Comparison of ENCODE assay signal across 23 mouse cellular contexts in genomic region chr5:110516390-110516789, GRCm38 (mm10). TPM values are rescaled to one million over a fixed set of nuclear protein-coding genes. Genes with fewer than 3 reads are reported as not detected.
A peak's percentile ranks its signal among the peaks of the same experiment; 100 is the strongest.
DNase-seq lines count a peak whose midpoint lies in the region; ATAC-seq and TF ChIP-seq lines count a peak whose summit lies in the region.
"Had no signal": no experiment of that assay in that cellular context is flagged by ENCODE, and none has a peak within 500 bp of the region (broad histone marks: within the 10 kb centered on the region; RNA-seq: fewer than 3 reads in every experiment).

No protein-coding gene starts in this region.

- H3K27ac ChIP-seq in cerebellum, adult 2 months (ENCODE audit: insufficient read depth, low read length): no peak overlapping the region
- H3K27ac ChIP-seq in thymus, adult 2 months (ENCODE audit: control insufficient read depth, insufficient read depth, low read length): no peak overlapping the region
- no peak overlapping the region for H3K27ac ChIP-seq in midbrain, embryonic 13.5 days
- H3K27ac ChIP-seq: embryonic facial prominence, embryonic 12.5 days; forebrain, embryonic 15.5 days; heart, embryonic 10.5 days; hindbrain, embryonic 12.5 days; hindbrain, postnatal 0 days had no signal

- no peak for DNase-seq in cerebellum, postnatal 4 days (ENCODE audit: low spot score in 2 of 2)
- peak; percentile 58 to 67 for DNase-seq in cerebellum, adult 2 months
- peak; percentile 64 to 71 for DNase-seq in cerebellum, postnatal 10 days
- DNase-seq in heart, adult 8-10 months (ENCODE audit: low spot score): no peak
- DNase-seq in thymus, adult 2 months: no peak
- DNase-seq: adrenal gland, adult 2 months; adrenal gland, postnatal 36 days; B cell, adult 2 months; gastrocnemius, postnatal 36 days; heart, adult 11 months; heart, postnatal 10 days; heart, postnatal 4 days; kidney, adult 11 months had no signal

- WGBS in cerebellum, adult 2 months: 8% methylated on average over 4 of the region's 4 CpGs
- 59% methylated on average over 4 of the region's 4 CpGs for whole genome bisulfite sequencing in thymus, adult 2 months
- WGBS in midbrain, embryonic 13.5 days: 80% methylated on average over 4 of the region's 4 CpGs

- ATAC-seq in cerebellum, adult (ENCODE audit: insufficient number of reproducible peaks, low FRiP score, low TSS enrichment): peak; percentile 58; the same call in 1 of the 2 replicates
- ATAC-seq in midbrain, embryonic 13.5 days: no peak
- ATAC-seq: activated CD4-positive, CD25-positive, alpha-beta regulatory T cell, adult 4 months; forebrain, embryonic 15.5 days; hindbrain, postnatal 0 days; Patski had no signal

- H3K9ac ChIP-seq in midbrain, embryonic 13.5 days (replicated peaks): no peak overlapping the region
- H3K9ac ChIP-seq: embryonic facial prominence, embryonic 12.5 days; forebrain, embryonic 15.5 days; hindbrain, embryonic 12.5 days had no signal

- no peak overlapping the region for H3K4me2 ChIP-seq in midbrain, embryonic 13.5 days (replicated peaks)
- H3K4me2 ChIP-seq: embryonic facial prominence, embryonic 12.5 days; forebrain, embryonic 15.5 days; hindbrain, embryonic 12.5 days had no signal

- TF ChIP-seq CTCF in cerebellum, adult 2 months (IDR thresholded peaks at IDR 0.05; ENCODE audit: borderline replicate concordance, insufficient read depth, low read depth, low read length): no peak
- no peak for TF ChIP-seq CTCF in thymus, adult 2 months (IDR thresholded peaks at IDR 0.05; ENCODE audit: borderline replicate concordance, control insufficient read depth, extremely low read depth, insufficient read depth, low read length, poor library complexity)

- H3K4me3 ChIP-seq in cerebellum, adult 2 months (replicated peaks; ENCODE audit: insufficient read depth, low read depth, low read length): no peak overlapping the region
- H3K4me3 ChIP-seq in thymus, adult 2 months (ENCODE audit: control insufficient read depth, insufficient read depth, low read length): no peak overlapping the region
- H3K4me3 ChIP-seq in midbrain, embryonic 13.5 days (replicated peaks): no peak overlapping the region
- H3K4me3 ChIP-seq: embryonic facial prominence, embryonic 12.5 days; forebrain, embryonic 15.5 days; heart, embryonic 10.5 days; hindbrain, embryonic 12.5 days had no signal

- H3K9me3 ChIP-seq in midbrain, embryonic 13.5 days: no peaks in the 10 kb centered on the region
- H3K9me3 ChIP-seq: embryonic facial prominence, embryonic 12.5 days; forebrain, embryonic 15.5 days; heart, embryonic 10.5 days; hindbrain, embryonic 12.5 days had no signal

- peaks cover 15% of the 10 kb centered on the region for H3K4me1 ChIP-seq in cerebellum, adult 2 months (ENCODE audit: control insufficient read depth, insufficient read depth, low read length)
- H3K4me1 ChIP-seq in thymus, adult 2 months (replicated peaks; ENCODE audit: control insufficient read depth, insufficient read depth, low read length): peaks cover 4% of the 10 kb centered on the region; the same call in 1 of the 2 replicates
- peaks cover 7% of the 10 kb centered on the region; the same call in 1 of the 2 replicates for H3K4me1 ChIP-seq in midbrain, embryonic 13.5 days (replicated peaks)
- H3K4me1 ChIP-seq: embryonic facial prominence, embryonic 12.5 days; forebrain, embryonic 15.5 days; heart, embryonic 10.5 days had no signal

- H3K36me3 ChIP-seq in thymus, adult 2 months (ENCODE audit: control insufficient read depth, insufficient read depth, low read length): no peaks in the 10 kb centered on the region
- no peaks in the 10 kb centered on the region for H3K36me3 ChIP-seq in midbrain, embryonic 13.5 days
- H3K36me3 ChIP-seq: embryonic facial prominence, embryonic 12.5 days; forebrain, embryonic 15.5 days; heart, embryonic 10.5 days; hindbrain, embryonic 12.5 days had no signal

- H3K27me3 ChIP-seq in cerebellum, adult 2 months (ENCODE audit: control insufficient read depth, insufficient read depth, low read length): no peaks in the 10 kb centered on the region
- no peaks in the 10 kb centered on the region for H3K27me3 ChIP-seq in thymus, adult 2 months (ENCODE audit: control insufficient read depth, insufficient read depth, low read length)
- no peaks in the 10 kb centered on the region; the same call in 1 of the 2 replicates for H3K27me3 ChIP-seq in midbrain, embryonic 13.5 days
- H3K27me3 ChIP-seq: embryonic facial prominence, embryonic 12.5 days; forebrain, embryonic 15.5 days had no signal

- TF ChIP-seq POLR2A in cerebellum, adult 2 months (IDR thresholded peaks at IDR 0.05; ENCODE audit: borderline replicate concordance, insufficient read depth, low read length): no peak
- TF ChIP-seq POLR2A in thymus, adult 2 months (IDR thresholded peaks at IDR 0.05; ENCODE audit: control insufficient read depth, extremely low read depth, insufficient read depth, low read length, poor library complexity): no peak

RNA-seq across cellular contexts. Expression of gene Galnt9, which starts 27.8 kb away (rescaled TPM):
- 102 and 107 TPM in 2 replicates for polyA plus RNA-seq in cerebellum, adult 2 months (2012; rRNA removed)
- not detected for total RNA-seq in heart, adult 8-10 months (2022)
- 0.87 and 1.3 TPM in 2 replicates for polyA plus RNA-seq in thymus, adult 2 months (2012; rRNA removed)
- polyA plus RNA-seq in midbrain, embryonic 13.5 days (2015; fragmentation: Nextera tagmentation; extraction: Ambion mirVana): 13.7 and 14.1 TPM in 2 replicates
- total RNA-seq: gastrocnemius, adult 8-10 months; gastrocnemius, postnatal 36 days; heart, postnatal 10 days; heart, postnatal 4 days had no signal
- polyA plus RNA-seq: heart, embryonic 10.5 days; Patski had no signal

Comparison
In these comparisons a context has a peak if more than half of its experiments do, and no peak if none do; other contexts are left out.
1. DNase-seq: peak in cerebellum, adult 2 months (2 of 2) and cerebellum, postnatal 10 days (2 of 2); none in cerebellum, postnatal 4 days (0 of 2), heart, adult 8-10 months (single experiment) and thymus, adult 2 months (single experiment).